Mouse (Mus musculus) intestine, postnatal 0 days (tissue): Measurements from ENCODE around the gene Zfp385b. TPM values are rescaled to one million over a fixed set of nuclear protein-coding genes. Genes with fewer than 3 reads are reported as not detected.
A peak's percentile ranks its signal among the peaks of the same experiment; 100 is the strongest.

ENCODE experiments used
- ATAC-seq: fragments of 200-750 bp; cut with Nextera tagmentation; 2 replicates; pipeline ENCODE4 v1.8.0; 2017; ENCODE audit warnings: mild to moderate bottlenecking, moderate TSS enrichment, moderate library complexity
- H3K27ac ChIP-seq: fragments of 300-500 bp; sonication (generic); 2 replicates; pipeline ENCODE4 v1.5.1; 2014; ENCODE audit warnings: mild to moderate bottlenecking, low read depth, low read length, moderate library complexity
- H3K27me3 ChIP-seq: fragments of 300-500 bp; sonication (generic); replicated peaks from 2 replicates; pipeline ENCODE4 v1.6.1; 2014; ENCODE audit warnings: low read length, mixed read lengths; ENCODE audit not compliant: control insufficient read depth, insufficient read depth
- H3K36me3 ChIP-seq: fragments of 300-500 bp; sonication (generic); 2 replicates; pipeline ENCODE4 v1.6.1; 2014; ENCODE audit warnings: mild to moderate bottlenecking, moderate library complexity; ENCODE audit not compliant: control insufficient read depth, insufficient read depth
- H3K4me1 ChIP-seq: fragments of 300-500 bp; sonication (generic); replicated peaks from 2 replicates; pipeline ENCODE4 v1.6.1; 2014; ENCODE audit warnings: antibody characterized with exemption, low read length, mixed read lengths; ENCODE audit not compliant: control insufficient read depth, insufficient read depth
- H3K4me2 ChIP-seq: fragments of 300-500 bp; sonication (generic); replicated peaks from 2 replicates; pipeline ENCODE4 v1.6.1; 2014; ENCODE audit warnings: low read depth, mild to moderate bottlenecking, moderate library complexity
- H3K4me3 ChIP-seq: fragments of 300-500 bp; sonication (generic); 2 replicates; pipeline ENCODE4 v1.5.1; 2014; ENCODE audit warnings: low read depth, low read length
- H3K9ac ChIP-seq: fragments of 300-500 bp; sonication (generic); 2 replicates; pipeline ENCODE4 v1.6.1; 2014; ENCODE audit warnings: mild to moderate bottlenecking, low read depth, low read length
- H3K9me3 ChIP-seq: fragments of 300-500 bp; sonication (generic); 2 replicates; pipeline ENCODE4 v1.6.1; 2016; ENCODE audit warnings: mixed run types; ENCODE audit not compliant: control insufficient read depth
- CTCF ChIP-seq: sonication (generic); IDR thresholded peaks from 2 replicates; pipeline ENCODE4 v1.5.1; 2016; ENCODE audit warnings: low read depth, mild to moderate bottlenecking, control low read depth, antibody characterized with exemption, moderate library complexity
- WGBS: fragments of 180-500 bp; shearing (Covaris S2); extraction: QIAGEN DNeasy Blood & Tissue Kit; methylation state at CpG from one replicate; pipeline ENCODE4 v1.1.7; 2014; 5-methylcytosine and 5-hydroxymethylcytosine counted together
- polyA plus RNA-seq: library from polyadenylated mRNA; unstranded; fragments of >200 nt; fragmentation: Nextera tagmentation; extraction: Ambion mirVana; gene quantifications from 2 replicates; pipeline ENCODE4 v1.2.1, GENCODE M21; 2015

Zfp385b gene
- polyA plus RNA-seq, 1 experiment from 2014 or later, result 14.3 TPM

DNA sequence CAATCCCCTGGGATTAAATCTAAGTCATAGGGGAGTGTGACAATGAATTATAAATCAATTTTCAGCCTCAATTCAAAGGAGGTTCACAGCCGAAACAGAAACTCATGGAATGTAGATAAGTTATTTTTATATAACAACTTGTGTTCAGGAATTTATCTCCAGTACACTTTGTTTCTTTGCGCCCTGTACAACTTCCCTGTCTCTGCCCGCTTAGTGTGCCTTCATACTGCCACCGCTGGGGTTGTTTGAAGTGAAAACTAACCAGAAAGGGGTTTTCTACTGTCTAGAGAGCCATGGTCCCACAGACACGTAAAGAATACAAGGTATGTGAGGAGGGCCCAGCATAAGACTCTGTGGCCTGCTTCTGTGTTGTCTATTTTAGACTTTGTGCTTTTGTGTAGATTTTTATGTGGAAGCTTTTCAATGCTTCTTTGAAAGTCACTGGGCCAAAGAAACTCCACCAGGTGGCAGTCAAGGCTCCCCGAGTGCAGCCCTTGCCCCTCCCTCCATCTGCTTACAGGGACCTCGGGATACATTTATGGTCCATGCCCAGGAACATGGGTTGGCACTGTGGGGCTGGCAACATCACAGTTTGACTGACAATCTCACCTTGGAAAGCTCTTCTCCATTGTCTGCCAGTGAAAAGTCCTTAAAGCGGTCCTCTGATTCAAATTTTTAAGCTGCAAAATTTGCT, 23.4 kb downstream of the Zfp385b start:
- no peaks in the 10 kb centered on the region for H3K4me1 ChIP-seq
- H3K9ac ChIP-seq, result no peak overlapping the region
- H3K4me3 ChIP-seq, result no peak overlapping the region
- no peak for ATAC-seq
- H3K36me3 ChIP-seq, result no peaks in the 10 kb centered on the region
- H3K9me3 ChIP-seq, result no peaks in the 10 kb centered on the region
- no peak overlapping the region for H3K27ac ChIP-seq
- H3K4me2 ChIP-seq, result no peak overlapping the region
- peak; percentile 66 for TF ChIP-seq CTCF
- 60% methylated on average over 8 of the region's 8 CpGs for WGBS
- no peaks in the 10 kb centered on the region for H3K27me3 ChIP-seq

- H3K4me3 ChIP-seq, result no peak overlapping the region
- TF ChIP-seq CTCF, result no peak
- 64% methylated on average over 4 of the region's 4 CpGs for whole genome bisulfite sequencing
Observed at GRCm38 (mm10) chr2:77790846-77791245, 28.6 kb downstream of the Zfp385b start.

GRCm38 (mm10) chr2:77790295-77790694, 29.1 kb downstream of the Zfp385b start:
- Histone ChIP-seq H3K4me2 (no peak overlapping the region), H3K9me3 (no peaks in the 10 kb centered on the region), H3K27ac (no peak overlapping the region), H3K4me3 (no peak overlapping the region), H3K4me1 (no peaks in the 10 kb centered on the region), H3K36me3 (no peaks in the 10 kb centered on the region), H3K27me3 (no peaks in the 10 kb centered on the region), H3K9ac (no peak overlapping the region)
- 57% methylated on average over 9 of the region's 9 CpGs for WGBS
- ATAC-seq, result no peak
- TF ChIP-seq CTCF, result no peak

More at GRCm38 (mm10) chr2:77790846-77791245, 28.6 kb downstream of the Zfp385b start:
- no peak overlapping the region for H3K27ac ChIP-seq
- H3K4me2 ChIP-seq, result no peak overlapping the region
- H3K9ac ChIP-seq, result no peak overlapping the region
- ATAC-seq, result no peak
- no peaks in the 10 kb centered on the region for H3K36me3 ChIP-seq
- H3K4me1 ChIP-seq, result no peaks in the 10 kb centered on the region
- no peaks in the 10 kb centered on the region for H3K27me3 ChIP-seq
- no peaks in the 10 kb centered on the region for H3K9me3 ChIP-seq

- Histone ChIP-seq H3K4me1 (no peaks in the 10 kb centered on the region), H3K4me3 (no peak overlapping the region), H3K27ac (no peak overlapping the region), H3K4me2 (no peak overlapping the region), H3K9ac (no peak overlapping the region), H3K36me3 (no peaks in the 10 kb centered on the region), H3K9me3 (no peaks in the 10 kb centered on the region), H3K27me3 (no peaks in the 10 kb centered on the region)
- ATAC-seq, result no peak
- TF ChIP-seq CTCF, result no peak
- WGBS, result 58% methylated on average over 7 of the region's 7 CpGs
Observed at GRCm38 (mm10) chr2:77781390-77781789, 38.0 kb downstream of the Zfp385b start.

DNA sequence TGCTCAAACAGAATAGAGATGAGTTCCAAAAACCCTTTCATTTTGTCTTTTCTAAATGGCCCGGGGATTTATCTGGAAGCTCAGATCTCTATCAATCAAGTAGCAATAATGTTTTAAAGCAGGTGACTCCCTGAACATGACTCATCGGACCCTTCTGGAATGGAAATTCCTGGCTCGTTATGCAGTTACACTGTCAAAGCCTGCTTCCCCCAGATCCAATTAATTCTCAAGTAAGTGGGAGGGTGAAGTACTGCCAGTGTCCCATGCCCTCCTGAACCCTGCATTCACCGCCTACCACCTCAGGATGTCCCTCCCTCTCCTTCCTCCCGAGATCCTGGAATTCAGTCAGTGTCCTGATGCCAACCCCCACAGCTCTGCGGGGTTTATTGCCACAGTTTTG, 41.7 kb downstream of the Zfp385b start:
- Histone ChIP-seq H3K9ac (no peak overlapping the region), H3K4me3 (no peak overlapping the region), H3K36me3 (no peaks in the 10 kb centered on the region), H3K4me1 (no peaks in the 10 kb centered on the region), H3K27me3 (no peaks in the 10 kb centered on the region), H3K4me2 (no peak overlapping the region), H3K27ac (no peak overlapping the region), H3K9me3 (no peaks in the 10 kb centered on the region)
- no peak for ATAC-seq
- 20% methylated on average over 6 of the region's 6 CpGs for WGBS
- TF ChIP-seq CTCF, result no peak

GRCm38 (mm10) chr2:77777047-77777686, 42.3 kb downstream of the Zfp385b start:
- H3K9ac ChIP-seq, result no peak overlapping the region
- H3K4me1 ChIP-seq, result no peaks in the 10 kb centered on the region
- 68% methylated on average over 10 of the region's 10 CpGs for WGBS
- no peak overlapping the region for H3K27ac ChIP-seq
- H3K4me3 ChIP-seq, result no peak overlapping the region
- no peak for TF ChIP-seq CTCF
- H3K27me3 ChIP-seq, result no peaks in the 10 kb centered on the region
- no peaks in the 10 kb centered on the region for H3K9me3 ChIP-seq
- no peak for ATAC-seq
- H3K36me3 ChIP-seq, result no peaks in the 10 kb centered on the region
- H3K4me2 ChIP-seq, result no peak overlapping the region
